Mouse (Mus musculus) ovary, postnatal 10 days (tissue): ENCODE data around the gene Zkscan1.
A peak's percentile ranks its signal among the peaks of the same experiment; 100 is the strongest.
"Not testable (repeated sequence)": the region's sequence is repeated elsewhere in the genome, so short reads cannot be mapped to it uniquely, and the experiment has no call there.

ENCODE experiments used
- DNase-seq: peaks from one replicate; pipeline ENCODE4 v3.0.0; 2022; ENCODE audit warnings: low spot score

Gene Zkscan1

GRCm38 (mm10) chr5:138084996-138085395 is at the start of gene Zkscan1:
Gene Zkscan1, plus strand, starts transcription at chr5:138085084.
- DNase-seq, result peak; percentile 44

- not testable (repeated sequence) for DNase-seq
Observed at GRCm38 (mm10) chr5:138052894-138053293, 32.0 kb upstream of the Zkscan1 start, which contains the start of gene Smok3c. Gene Smok3c, plus strand, starts transcription at chr5:138053194.

GRCm38 (mm10) chr5:138073803-138074202 is 11.1 kb upstream of the Zkscan1 start:
- no peak for DNase-seq

DNA sequence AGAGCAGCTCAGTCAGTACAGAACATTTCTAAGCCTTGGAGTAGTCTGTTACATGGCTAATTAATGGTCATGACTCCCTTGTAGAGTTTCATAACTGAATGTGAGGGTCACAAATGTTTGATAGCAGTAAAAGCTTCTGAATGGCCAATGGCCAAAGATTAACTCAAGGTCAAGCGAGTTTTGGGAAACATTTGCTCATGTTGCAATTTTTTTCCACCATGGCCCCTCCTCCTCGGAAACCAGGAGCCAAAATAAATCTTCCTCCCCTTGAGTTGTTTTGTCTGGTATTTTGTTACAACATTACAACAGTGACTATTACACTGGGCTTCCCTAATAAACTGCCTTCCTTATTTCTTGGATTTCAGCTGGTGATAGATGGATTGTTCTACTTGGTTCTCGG is 9.2 kb upstream of the Zkscan1 start:
- DNase-seq, result no peak

DNA sequence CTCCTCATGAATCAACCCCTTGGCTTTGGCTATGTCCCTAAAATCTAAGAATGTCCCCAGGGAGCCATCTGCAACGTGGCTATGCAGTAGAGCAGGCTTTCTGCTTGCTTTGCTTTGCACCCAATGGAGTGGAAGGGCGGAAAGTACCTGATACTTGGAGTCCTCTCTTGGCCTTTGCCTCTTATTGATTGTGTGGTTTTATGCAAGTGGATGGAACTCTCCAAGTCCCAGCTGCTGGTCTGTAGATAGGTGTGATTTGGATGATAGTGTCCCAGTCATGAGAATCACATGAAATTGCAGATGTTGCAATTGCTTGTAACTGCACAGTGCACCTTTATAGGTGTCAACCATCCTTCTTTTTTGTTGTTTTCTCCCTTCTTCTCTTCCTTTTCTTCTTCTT is 8.7 kb upstream of the Zkscan1 start:
- DNase-seq, result no peak

DNA sequence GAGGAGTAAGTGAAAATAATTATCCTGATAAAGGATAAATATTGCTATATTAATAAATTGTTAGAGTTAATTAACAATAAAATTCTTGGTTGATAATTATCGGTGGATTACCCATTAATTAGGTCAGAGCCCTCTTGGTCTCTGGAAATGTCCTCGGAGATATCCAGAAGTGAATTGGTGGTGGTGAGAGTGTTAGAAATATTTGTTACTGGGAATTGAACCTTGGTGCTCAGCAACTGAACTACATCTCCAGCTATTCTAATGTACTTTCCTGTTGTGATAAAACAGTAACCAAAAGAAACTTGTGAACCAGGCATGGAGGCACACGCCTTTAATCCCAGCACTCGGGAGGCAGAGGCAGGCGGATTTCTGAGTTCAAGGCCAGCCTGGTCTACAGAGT is 4.4 kb upstream of the Zkscan1 start:
- DNase-seq, result no peak

DNA sequence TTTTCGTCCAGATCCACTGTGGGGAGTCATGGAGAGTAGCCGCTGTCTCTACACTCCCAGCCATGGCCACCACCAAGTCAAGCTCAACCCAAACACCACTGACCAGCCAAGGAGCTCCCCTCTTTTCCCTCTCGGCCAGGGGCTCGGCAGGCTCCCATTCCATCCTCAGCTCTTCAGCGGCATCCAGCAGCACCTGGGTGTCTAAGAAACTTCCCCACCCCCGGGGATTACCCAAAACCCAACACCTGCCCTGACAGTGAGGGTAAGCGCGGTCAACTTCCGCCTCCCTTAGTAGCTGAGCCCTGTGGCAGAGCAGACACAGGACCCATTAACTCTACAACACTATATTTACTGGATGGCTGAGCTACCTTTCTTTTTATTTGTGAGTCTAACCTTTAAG is 3.4 kb upstream of the Zkscan1 start:
- no peak for DNase-seq

DNA sequence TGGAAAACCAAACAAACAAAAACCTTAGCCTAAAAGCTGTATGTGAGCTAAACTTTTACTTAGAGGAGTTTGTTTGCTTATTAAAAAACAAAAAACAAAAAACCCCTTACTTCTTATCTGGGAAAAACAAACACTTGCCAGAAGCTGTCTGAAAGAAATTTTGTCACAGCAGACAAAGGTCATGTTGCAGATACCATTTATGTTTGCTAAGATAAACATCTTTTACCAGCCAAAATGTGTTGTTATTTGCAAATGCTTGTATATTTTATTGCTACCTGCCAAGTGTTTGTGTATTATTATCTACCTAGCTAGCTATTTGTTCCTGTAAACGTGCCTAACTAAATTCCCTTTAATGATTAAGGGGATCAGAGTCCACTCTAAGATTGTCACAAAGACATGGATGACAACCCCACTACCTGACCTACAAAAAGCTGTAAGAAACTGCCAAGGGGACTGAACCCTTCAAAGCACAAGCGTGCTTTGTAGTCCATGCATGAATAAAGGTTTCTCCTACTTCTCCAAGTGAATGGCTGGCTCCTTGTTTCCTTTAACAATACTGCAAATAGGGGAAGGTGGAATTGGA is 1.5 kb upstream of the Zkscan1 start:
- no peak for DNase-seq

DNA sequence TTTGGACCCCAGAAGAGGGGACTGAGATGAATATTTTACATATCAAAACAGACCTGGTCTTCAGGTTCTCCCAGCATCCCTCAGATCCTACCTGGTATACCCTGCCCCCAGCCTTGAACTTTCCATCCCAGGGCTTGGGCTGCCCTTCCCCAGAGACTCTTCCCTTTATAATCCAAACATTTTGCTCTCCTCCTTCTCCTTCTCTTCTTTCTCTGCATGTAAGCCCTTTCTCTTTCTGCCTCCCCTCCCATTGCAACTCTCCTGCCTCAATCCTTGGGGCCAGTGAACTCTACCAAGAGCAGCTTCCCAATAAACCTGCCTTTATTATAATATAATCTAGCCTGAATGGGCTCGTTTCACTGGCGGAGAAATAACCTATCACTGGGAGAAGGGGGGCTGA is 948 bp upstream of the Zkscan1 start:
- DNase-seq, result no peak

DNA sequence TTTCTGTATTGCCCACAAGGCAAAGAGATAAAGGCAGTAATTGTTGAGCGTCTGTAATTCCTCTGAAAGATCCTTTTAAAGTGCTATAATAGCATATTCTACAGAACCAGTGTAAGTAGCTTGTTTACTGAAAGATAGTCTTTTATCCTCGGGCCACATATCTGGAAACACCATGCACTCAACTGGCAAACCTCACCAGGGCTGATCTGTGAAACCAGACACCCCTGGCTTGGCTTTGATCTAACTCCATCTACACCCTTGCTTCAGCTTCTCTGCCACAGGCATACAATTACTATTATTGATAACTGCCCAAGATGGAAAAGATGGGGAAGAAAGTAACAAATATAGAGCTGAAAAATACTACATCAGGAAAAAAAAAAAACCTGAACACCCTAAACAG is 377 bp upstream of the Zkscan1 start:
- DNase-seq, result no peak

- DNase-seq, result no peak
Observed at GRCm38 (mm10) chr5:138085421-138085911, 582 bp downstream of the Zkscan1 start.

- DNase-seq, result no peak
Observed at GRCm38 (mm10) chr5:138086842-138087241, 2.0 kb downstream of the Zkscan1 start.

- no peak for DNase-seq
Observed at GRCm38 (mm10) chr5:138088366-138088765, 3.5 kb downstream of the Zkscan1 start.

GRCm38 (mm10) chr5:138089108-138089551 is 4.2 kb downstream of the Zkscan1 start:
- no peak for DNase-seq

DNA sequence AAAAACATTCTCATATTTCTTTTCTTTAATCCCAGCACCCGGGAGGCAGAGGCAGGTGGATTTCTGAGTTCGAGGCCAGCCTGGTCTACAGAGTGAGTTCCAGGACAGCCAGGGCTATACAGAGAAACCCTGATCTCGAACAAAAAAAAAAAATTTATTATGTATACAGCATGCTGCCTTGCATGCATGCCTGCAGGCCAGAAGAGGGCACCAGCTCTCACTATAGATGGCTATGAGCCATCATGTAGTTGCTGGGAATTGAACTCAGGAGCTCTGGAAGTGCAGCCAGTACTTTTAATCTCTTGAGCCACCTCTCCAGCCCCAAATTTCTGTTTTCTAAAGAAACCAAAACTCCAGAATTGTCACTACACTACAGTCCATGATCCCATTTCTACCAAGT is 5.4 kb downstream of the Zkscan1 start:
- no peak for DNase-seq

- no peak for DNase-seq
Observed at GRCm38 (mm10) chr5:138090737-138091136, 5.9 kb downstream of the Zkscan1 start.

DNA sequence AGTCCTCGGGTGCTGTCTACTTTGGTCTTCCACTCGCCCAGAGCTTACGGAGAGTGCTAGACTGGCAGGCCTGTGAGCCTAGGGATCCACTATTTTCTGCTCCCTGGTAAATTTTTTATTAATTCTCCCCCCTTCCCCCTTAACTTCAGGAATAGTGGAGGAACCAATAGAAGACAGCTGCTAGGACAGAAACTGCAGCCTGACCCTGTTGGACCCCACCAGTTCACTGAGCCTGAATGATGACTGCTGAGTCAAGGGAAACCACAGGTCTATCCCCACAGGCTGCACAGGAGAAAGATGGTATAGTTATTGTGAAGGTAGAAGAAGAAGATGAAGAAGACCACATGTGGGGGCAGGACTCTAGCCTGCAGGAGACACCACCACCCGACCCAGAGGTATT is 7.9 kb downstream of the Zkscan1 start:
- no peak for DNase-seq

DNA sequence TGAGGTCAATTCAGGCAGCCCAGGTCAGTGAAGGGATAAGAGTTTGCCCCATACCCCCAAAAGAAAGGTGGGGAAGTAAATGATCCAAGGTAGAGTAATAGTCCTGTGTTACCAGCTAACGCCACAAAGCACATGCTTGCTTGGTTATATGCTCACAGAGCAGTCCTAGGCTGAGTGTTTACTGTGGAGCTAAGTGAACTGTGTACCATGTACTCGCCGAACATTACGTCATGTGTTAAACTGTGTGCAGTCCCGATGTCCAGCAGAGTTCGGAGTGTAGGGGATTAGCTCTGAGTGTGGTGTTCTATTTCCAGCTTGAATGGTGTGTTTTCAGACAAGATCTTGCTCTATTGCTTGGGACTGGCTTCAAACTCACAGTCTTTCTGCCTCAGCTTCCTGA is 9.6 kb downstream of the Zkscan1 start:
- no peak for DNase-seq

DNA sequence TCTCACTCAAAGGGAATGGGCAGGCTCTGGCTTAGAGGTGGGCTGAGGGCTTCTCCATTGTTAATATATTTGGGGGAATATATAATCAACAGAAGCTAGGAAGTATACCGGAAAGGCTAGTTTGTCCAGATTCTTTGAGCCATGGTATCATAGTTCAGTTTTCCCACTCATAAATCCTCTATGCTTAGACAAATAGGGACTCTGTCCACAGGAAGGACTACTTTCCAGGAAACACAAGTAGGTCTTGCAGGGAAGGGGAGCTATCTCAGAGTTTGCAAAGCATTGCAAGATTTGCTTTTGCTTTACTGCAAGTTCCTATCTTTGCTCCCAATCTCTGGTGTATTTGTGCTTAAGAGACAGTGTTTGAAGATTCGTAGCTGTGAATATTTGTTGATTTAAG is 20.1 kb downstream of the Zkscan1 start:
- no peak for DNase-seq

DNA sequence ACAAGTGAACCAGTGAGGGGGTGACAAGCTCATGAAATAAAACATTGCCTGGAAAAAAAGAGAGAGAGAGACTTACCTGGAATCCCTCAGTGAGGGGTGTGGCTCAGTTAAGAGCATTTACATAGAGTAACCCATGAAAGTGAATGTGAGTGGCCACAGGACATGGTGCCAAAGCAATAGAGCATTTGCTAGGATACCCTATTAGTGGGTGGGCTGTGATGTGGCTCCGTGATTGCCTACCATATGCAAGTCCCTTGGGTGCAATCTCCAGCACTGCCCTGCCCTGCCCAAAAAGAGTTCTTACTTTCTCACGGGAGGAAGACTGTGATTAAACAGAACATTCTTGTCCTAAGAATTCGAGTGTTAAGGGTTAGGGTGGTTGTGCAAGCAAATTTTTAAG is 22.2 kb downstream of the Zkscan1 start:
- no peak for DNase-seq

GRCm38 (mm10) chr5:138109847-138110396 is 25.0 kb downstream of the Zkscan1 start:
- DNase-seq, result not testable (repeated sequence)

DNA sequence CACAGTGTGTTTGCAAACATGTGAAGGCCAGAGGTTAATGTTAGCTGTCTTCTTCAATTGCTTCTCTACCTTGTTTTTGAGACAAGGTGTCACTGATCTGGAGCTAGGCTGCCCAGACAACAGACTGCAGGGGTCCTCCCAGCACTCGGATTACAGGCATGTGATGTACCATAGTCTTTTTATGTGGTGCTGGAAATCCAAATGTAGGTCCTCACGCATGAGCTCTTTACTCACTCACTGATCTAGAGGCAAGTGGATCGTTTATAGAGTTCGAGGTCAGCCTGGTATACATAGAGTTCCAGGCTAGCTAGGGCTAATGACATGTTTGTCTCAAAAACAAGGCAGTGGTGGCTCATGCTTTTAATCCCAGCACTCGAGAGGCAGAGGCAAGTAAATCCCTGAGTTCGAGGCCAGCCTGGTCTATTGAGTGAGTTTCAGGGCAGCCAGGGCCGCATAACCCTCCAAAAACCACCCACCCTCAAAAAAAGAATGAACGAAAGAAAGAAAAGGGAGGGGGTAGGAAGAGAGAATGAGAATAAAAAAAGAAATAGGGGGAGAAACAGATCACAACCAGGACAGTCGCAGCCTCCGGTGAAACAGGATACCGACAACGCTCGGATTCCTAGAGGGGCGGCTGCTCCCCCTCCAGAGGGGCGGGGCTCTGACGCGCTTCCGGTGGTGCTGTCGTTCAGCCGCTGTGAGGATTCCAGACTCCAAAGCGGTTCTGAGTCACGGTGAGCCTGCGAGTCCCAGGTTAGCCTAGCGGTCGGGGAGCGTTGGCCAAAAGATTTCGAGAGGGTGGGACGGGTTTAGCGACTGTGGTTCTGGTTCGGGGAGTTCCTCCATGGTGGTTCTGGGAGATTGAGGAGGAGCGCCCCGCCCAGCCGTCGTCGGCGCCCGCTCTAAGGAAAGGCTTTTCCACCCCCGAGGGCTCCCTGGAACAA is 31.6 kb downstream of the Zkscan1 start, which contains the start of gene Zscan21:
Gene Zscan21, plus strand, starts transcription at position 649 of the 944 bp plus-strand sequence.
- DNase-seq, result peak; percentile 66
